Mouse (Mus musculus): ENCODE data around the gene Fbxo34. TPM values are rescaled to one million over a fixed set of nuclear protein-coding genes. Genes with fewer than 3 reads are reported as not detected.

The Fbxo34 gene
- polyA plus RNA-seq, 1 experiment: not detected

DNA sequence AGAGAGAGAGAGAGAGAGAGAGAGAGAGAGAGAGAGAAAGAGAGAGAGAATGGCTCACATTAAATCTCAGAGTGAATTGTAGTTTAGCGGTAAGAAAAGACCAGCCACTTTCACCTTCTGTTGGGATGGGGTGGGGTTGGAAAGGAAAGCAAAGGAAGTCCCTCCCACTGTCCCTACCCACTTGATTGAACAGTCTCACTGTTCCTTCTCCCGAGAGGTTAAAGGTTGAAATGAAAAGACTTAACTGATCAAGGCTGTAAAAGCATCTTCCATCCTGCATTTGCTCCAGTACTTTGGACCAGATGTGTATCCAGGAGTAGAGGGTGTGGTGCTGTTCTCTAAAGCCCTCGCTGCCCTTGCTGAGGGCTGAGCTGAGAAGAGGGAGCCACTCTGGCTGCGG is 126.5 kb downstream of the Fbxo34 start:
- 70% methylated on average over 4 of the region's 4 CpGs for WGBS
- no peak overlapping the region for H3K27ac ChIP-seq (ENCODE audit: insufficient read depth, low read depth, low read length)
- H3K4me1 ChIP-seq (ENCODE audit: control insufficient read depth, insufficient read depth, low read length): 0 out of 2 replicates have a peak, but pooled peaks cover 2% of the 10 kb centered on the region
- TF ChIP-seq POLR2A (IDR thresholded peaks at IDR 0.05; ENCODE audit: insufficient read depth, low read depth, low read length): no peak
- no peak for TF ChIP-seq CTCF (IDR thresholded peaks at IDR 0.05; ENCODE audit: insufficient read depth, low read depth, low read length)
- no peak overlapping the region for H3K4me3 ChIP-seq (ENCODE audit: insufficient read depth, low read depth, low read length)

DNA sequence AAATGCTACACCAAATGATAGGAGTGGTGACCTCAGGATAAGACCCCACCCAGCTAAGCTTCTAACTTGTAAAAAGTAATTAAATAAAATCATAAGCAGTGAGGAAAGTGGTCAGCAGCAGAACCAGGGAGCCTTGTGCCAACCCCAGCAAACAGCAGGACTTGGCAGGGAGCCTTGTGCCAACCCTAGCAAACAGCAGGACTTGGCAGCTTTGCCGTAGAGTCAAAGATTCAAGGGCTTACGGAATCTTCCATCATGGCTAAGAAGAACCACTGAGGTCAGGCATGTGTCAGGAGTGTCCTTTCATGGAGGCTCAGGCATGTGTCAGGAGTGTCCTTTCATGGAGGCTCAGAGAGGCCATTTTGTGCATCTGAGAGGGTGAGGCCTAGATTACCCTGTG is 127.9 kb downstream of the Fbxo34 start:
- no peak for TF ChIP-seq POLR2A (IDR thresholded peaks at IDR 0.05; ENCODE audit: insufficient read depth, low read depth, low read length)
- TF ChIP-seq CTCF (IDR thresholded peaks at IDR 0.05; ENCODE audit: insufficient read depth, low read depth, low read length): no peak
- H3K4me3 ChIP-seq (ENCODE audit: insufficient read depth, low read depth, low read length): no peak overlapping the region
- WGBS: 53% methylated on average over 2 of the region's 2 CpGs
- no peaks in the 10 kb centered on the region for H3K4me1 ChIP-seq (ENCODE audit: control insufficient read depth, insufficient read depth, low read length)
- no peak overlapping the region for H3K27ac ChIP-seq (ENCODE audit: insufficient read depth, low read depth, low read length)

DNA sequence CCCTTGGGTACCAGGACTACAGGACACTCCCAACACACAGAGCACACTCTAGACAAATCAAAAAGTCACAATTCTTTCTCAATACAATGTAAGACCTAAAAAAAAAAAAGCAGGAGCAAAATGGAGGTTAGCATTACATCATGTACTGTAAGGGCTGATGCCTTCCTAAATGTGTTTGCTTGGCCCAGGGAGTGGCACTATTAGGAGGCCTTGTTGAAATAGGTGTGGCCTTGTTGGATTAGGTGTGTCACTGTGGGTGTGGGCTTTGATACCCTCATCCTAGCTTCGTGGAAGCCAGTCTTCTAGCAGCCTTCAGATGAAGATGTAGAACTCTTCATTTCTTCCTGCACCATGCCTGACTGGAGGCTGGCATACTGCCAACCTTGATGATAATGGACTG is 131.1 kb downstream of the Fbxo34 start:
- Histone ChIP-seq H3K4me1 (ENCODE audit: control insufficient read depth, insufficient read depth, low read length) (no peaks in the 10 kb centered on the region), H3K4me3 (ENCODE audit: insufficient read depth, low read depth, low read length) (no peak overlapping the region), H3K27ac (ENCODE audit: insufficient read depth, low read depth, low read length) (no peak overlapping the region)
- TF ChIP-seq CTCF (IDR thresholded peaks at IDR 0.05; ENCODE audit: insufficient read depth, low read depth, low read length) (no peak), POLR2A (IDR thresholded peaks at IDR 0.05; ENCODE audit: insufficient read depth, low read depth, low read length) (no peak)
- 44% methylated on average over 1 of the region's 1 CpGs for WGBS

Other genes starting within 250 kb of the Fbxo34 start
- not detected in 2 replicates for gene Wdhd1, start 173.6 kb upstream of the Fbxo34 start, polyA plus RNA-seq (2012; ENCODE audit: insufficient read depth, insufficient read length, low replicate concordance, missing spikeins)
- gene Socs4, start 173.5 kb upstream of the Fbxo34 start, polyA plus RNA-seq (2012; ENCODE audit: insufficient read depth, insufficient read length, low replicate concordance, missing spikeins): not detected in 2 replicates
- gene Mapk1ip1l, start 152.2 kb upstream of the Fbxo34 start, polyA plus RNA-seq (2012; ENCODE audit: insufficient read depth, insufficient read length, low replicate concordance, missing spikeins): not detected in 2 replicates
- gene Lgals3, start 82.7 kb upstream of the Fbxo34 start, polyA plus RNA-seq (2012; ENCODE audit: insufficient read depth, insufficient read length, low replicate concordance, missing spikeins): not detected in 2 replicates
- not detected in 2 replicates for gene Dlgap5, start 32.0 kb upstream of the Fbxo34 start, polyA plus RNA-seq (2012; ENCODE audit: insufficient read depth, insufficient read length, low replicate concordance, missing spikeins)
- not detected in 2 replicates for gene Atg14, start 120.2 kb downstream of the Fbxo34 start, polyA plus RNA-seq (2012; ENCODE audit: insufficient read depth, insufficient read length, low replicate concordance, missing spikeins)
- gene Ktn1, start 198.0 kb downstream of the Fbxo34 start, polyA plus RNA-seq (2012; ENCODE audit: insufficient read depth, insufficient read length, low replicate concordance, missing spikeins): 77.8 TPM in 1 of 2 replicates, not detected in the other